Mouse (Mus musculus) bone marrow macrophage, adult 2 months (primary cell): ENCODE results near the gene Cd28.

Source experiments
- CTCF ChIP-seq: IDR thresholded peaks from 2 replicates; pipeline ENCODE4 v1.5.1; 2012; ENCODE audit warnings: low read depth, mild to moderate bottlenecking, low read length, moderate library complexity
- POLR2A ChIP-seq: IDR thresholded peaks from 2 replicates; pipeline ENCODE4 v1.6.1; 2012; ENCODE audit warnings: mild to moderate bottlenecking, low read depth, low read length, borderline replicate concordance

GRCm38 (mm10) chr1:60810821-60811220 is 94.2 kb downstream of the Cd28 start:
- no peak for TF ChIP-seq CTCF
- no peak for TF ChIP-seq POLR2A
